8 mouse cellular contexts compared by ENCODE assay signal in genomic region chr14:118937533-118938492, GRCm38 (mm10). TPM values are rescaled to one million over a fixed set of nuclear protein-coding genes. Genes with fewer than 3 reads are reported as not detected.
DNase-seq lines count a peak whose midpoint lies in the region; ATAC-seq and TF ChIP-seq lines count a peak whose summit lies in the region.

Gene Dnajc3, plus strand, starts transcription at chr14:118937976.

- intact Hi-C loops in gastrocnemius, adult 2 months (cut with DNase I): no loop called here
- intact Hi-C loops in left cerebral cortex, adult 2 months (cut with DNase I): loop anchor here (1.0 kb wide), 1 partner anchor 13 kb away; the partner anchor contains the start of gene Dzip1

- peak; percentile 100 for DNase-seq in ZHBTc4 (ENCODE audit: low read depth, low spot score)
- DNase-seq in gastrocnemius, adult 2 months: peak; percentile 100
- peak; percentile 99 for DNase-seq in hindbrain, postnatal 0 days (ENCODE audit: low spot score)
- peak; percentile 99 to 100 for DNase-seq in left cerebral cortex, adult 2 months (ENCODE audit: extremely low spot score in 1 of 2, low spot score in 2 of 2)
- DNase-seq in right cerebral cortex, adult 2 months (ENCODE audit: low spot score in 2 of 2): peak; percentile 99 to 100
- peak; percentile 99 for DNase-seq in urinary bladder, postnatal 14 days (ENCODE audit: low spot score)

- H3K4me3 ChIP-seq in gastrocnemius, adult 2 months: peak within 1 kb of the TSS; percentile 100
- H3K4me3 ChIP-seq in hindbrain, postnatal 0 days (ENCODE audit: low read length): peak within 1 kb of the TSS; percentile 98
- peak within 1 kb of the TSS; percentile 100 for H3K4me3 ChIP-seq in left cerebral cortex, adult 2 months

- H3K4me2 ChIP-seq in hindbrain, postnatal 0 days (ENCODE audit: low read depth, low read length): peak within 1 kb of the TSS; percentile 79

- TF ChIP-seq CTCF in gastrocnemius, adult 2 months (IDR thresholded peaks at IDR 0.05): peak; percentile 16; the same call in 1 of the 2 replicates
- no peak for TF ChIP-seq CTCF in hindbrain, postnatal 0 days (IDR thresholded peaks at IDR 0.05; ENCODE audit: low read depth)
- no peak for TF ChIP-seq CTCF in left cerebral cortex, adult 2 months (IDR thresholded peaks at IDR 0.05)

- H3K4me1 ChIP-seq in hindbrain, postnatal 0 days (ENCODE audit: insufficient read depth, low read length): peaks cover 10% of the 10 kb centered on the region

- H3K36me3 ChIP-seq in hindbrain, postnatal 0 days (ENCODE audit: insufficient read depth, low read length): no peaks in the 10 kb centered on the region

- H3K27ac ChIP-seq in gastrocnemius, adult 2 months: peak within 1 kb of the TSS; percentile 100
- peak within 1 kb of the TSS; percentile 86 for H3K27ac ChIP-seq in hindbrain, postnatal 0 days
- peak within 1 kb of the TSS; percentile 95 for H3K27ac ChIP-seq in left cerebral cortex, adult 2 months

- H3K9me3 ChIP-seq in hindbrain, postnatal 0 days (ENCODE audit: low read length): no peaks in the 10 kb centered on the region

- WGBS in hindbrain, postnatal 0 days: under 1% methylated on average over 106 of the region's 124 CpGs

- ATAC-seq in common myeloid progenitor, adult 5-6 weeks (replicated peaks; ENCODE audit: low read depth, poor library complexity, severe bottlenecking): peak; percentile 96
- ATAC-seq in hindbrain, postnatal 0 days: peak; percentile 100
- peak; percentile 92 for ATAC-seq in megakaryocyte, adult 5-6 weeks (ENCODE audit: poor library complexity, severe bottlenecking)

- H3K27me3 ChIP-seq in hindbrain, postnatal 0 days (ENCODE audit: insufficient read depth, low read length): no peaks in the 10 kb centered on the region

- H3K9ac ChIP-seq in hindbrain, postnatal 0 days (replicated peaks; ENCODE audit: low read length): peak within 1 kb of the TSS; percentile 95

RNA-seq across cellular contexts. Expression of gene Dnajc3, which starts in this region (rescaled TPM):
- 64.8 and 74.5 TPM in 2 replicates for total RNA-seq in common myeloid progenitor, adult 5-6 weeks (2017)
- total RNA-seq in gastrocnemius, adult 2 months (2021): 10 to 100 TPM; 18.3 to 25.0 TPM
- 16.7 and 19.0 TPM in 2 replicates for total RNA-seq in hindbrain, postnatal 0 days (2014; rRNA removed)
- 22.8 and 23.2 TPM in 2 replicates for polyA plus RNA-seq in hindbrain, postnatal 0 days (2015; fragmentation: Nextera tagmentation; extraction: Ambion mirVana)
- 10 to 100 TPM; 37.2 to 38.7 TPM for total RNA-seq in left cerebral cortex, adult 2 months (2021)
- total RNA-seq in megakaryocyte, adult 5-6 weeks (2015): 42.9 and 43.6 TPM in 2 replicates
- 72.4 and 74.1 TPM in 2 replicates for total RNA-seq in megakaryocyte, adult 5-6 weeks (2017)

Comparison
In these comparisons a context has a peak if more than half of its experiments do, and no peak if none do; other contexts are left out.
1. Peak in every context shown above with its lines: DNase-seq, ATAC-seq, H3K4me3 ChIP-seq and H3K27ac ChIP-seq.